Mouse (Mus musculus) neural tube, embryonic 12.5 days (tissue): Measurements from ENCODE around the gene Pdcd1lg2. TPM values are rescaled to one million over a fixed set of nuclear protein-coding genes. Genes with fewer than 3 reads are reported as not detected.
A peak's percentile ranks its signal among the peaks of the same experiment; 100 is the strongest.

ENCODE experiments used
- ATAC-seq: fragments of 200-750 bp; cut with Nextera tagmentation; 2 replicates; pipeline ENCODE4 v1.8.0; 2017; ENCODE audit warnings: low read depth, mild to moderate bottlenecking, moderate TSS enrichment, moderate library complexity; ENCODE audit not compliant: low FRiP score
- H3K27ac ChIP-seq: fragments of 300-500 bp; sonication (generic); 2 replicates; pipeline ENCODE4 v1.5.1; 2016
- H3K27me3 ChIP-seq: fragments of 300-500 bp; sonication (generic); replicated peaks from 2 replicates; pipeline ENCODE4 v1.6.1; 2016; ENCODE audit warnings: mild to moderate bottlenecking
- H3K36me3 ChIP-seq: fragments of 300-500 bp; sonication (generic); 2 replicates; pipeline ENCODE4 v1.6.1; 2016; ENCODE audit warnings: mild to moderate bottlenecking
- H3K4me1 ChIP-seq: fragments of 300-500 bp; sonication (generic); 2 replicates; pipeline ENCODE4 v1.6.1; 2016
- H3K4me2 ChIP-seq: fragments of 300-500 bp; sonication (generic); replicated peaks from 2 replicates; pipeline ENCODE4 v1.6.1; 2016; ENCODE audit warnings: mild to moderate bottlenecking
- H3K4me3 ChIP-seq: fragments of 300-500 bp; sonication (generic); 2 replicates; pipeline ENCODE4 v1.5.1; 2016
- H3K9ac ChIP-seq: fragments of 300-500 bp; sonication (generic); 2 replicates; pipeline ENCODE4 v1.6.1; 2016; ENCODE audit warnings: mild to moderate bottlenecking
- H3K9me3 ChIP-seq: fragments of 300-500 bp; sonication (generic); 2 replicates; pipeline ENCODE4 v1.6.1; 2016; ENCODE audit warnings: mild to moderate bottlenecking
- WGBS: fragments of 180-500 bp; shearing (Covaris S2); methylation state at CpG from one replicate; pipeline ENCODE4 v1.1.7; 2016; 5-methylcytosine and 5-hydroxymethylcytosine counted together
- polyA plus RNA-seq: library from polyadenylated mRNA; unstranded; fragments of >200 nt; fragmentation: Nextera tagmentation; extraction: Ambion mirVana; gene quantifications from 2 replicates; pipeline ENCODE4 v1.2.1, GENCODE M21; 2016

Gene Pdcd1lg2
- polyA plus RNA-seq, 1 experiment from 2014 or later = not detected

DNA sequence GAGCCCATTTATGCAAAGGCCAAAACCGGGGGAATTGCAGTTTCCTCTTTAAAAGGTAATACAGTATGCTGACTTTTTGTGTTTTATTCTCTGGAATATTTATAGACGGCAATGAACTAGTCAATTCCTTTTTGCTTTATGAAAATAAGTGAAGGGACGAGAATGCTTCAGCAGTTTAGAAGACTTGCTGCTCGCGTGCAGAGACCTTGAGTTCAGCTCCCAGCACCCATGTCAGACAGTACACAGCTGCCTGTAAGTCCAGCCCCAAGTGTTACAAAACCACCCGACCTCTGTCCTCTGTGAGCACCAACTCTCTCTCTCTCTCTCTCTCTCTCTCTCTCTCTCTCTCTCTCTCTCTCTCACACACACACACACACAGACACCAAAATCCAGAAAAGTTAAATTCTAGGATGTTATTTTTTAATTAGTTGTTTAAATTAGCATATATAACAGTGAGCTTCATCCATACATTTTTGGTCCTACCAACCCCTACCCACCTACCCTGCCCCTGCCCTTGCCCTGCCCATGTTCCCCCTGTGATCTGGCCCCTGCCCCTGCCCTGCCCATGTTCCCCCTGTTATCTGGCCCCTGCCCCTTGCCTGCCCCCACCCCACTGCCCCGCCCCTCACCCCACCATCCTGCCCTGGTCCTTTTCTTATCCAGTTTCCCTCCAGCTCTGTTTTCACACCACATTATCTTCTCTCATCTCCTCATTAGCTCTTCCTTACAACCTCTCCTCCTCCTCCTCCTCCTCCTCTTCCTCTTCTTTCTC, 86.3 kb downstream of the Pdcd1lg2 start:
- Histone ChIP-seq H3K36me3 (no peaks in the 10 kb centered on the region), H3K27ac (no peak overlapping the region), H3K9me3 (no peaks in the 10 kb centered on the region), H3K27me3 (no peaks in the 10 kb centered on the region), H3K4me3 (no peak overlapping the region), H3K4me1 (no peaks in the 10 kb centered on the region), H3K4me2 (no peak overlapping the region), H3K9ac (no peak overlapping the region)
- 79% methylated on average over 7 of the region's 7 CpGs for WGBS
- no peak for ATAC-seq

DNA sequence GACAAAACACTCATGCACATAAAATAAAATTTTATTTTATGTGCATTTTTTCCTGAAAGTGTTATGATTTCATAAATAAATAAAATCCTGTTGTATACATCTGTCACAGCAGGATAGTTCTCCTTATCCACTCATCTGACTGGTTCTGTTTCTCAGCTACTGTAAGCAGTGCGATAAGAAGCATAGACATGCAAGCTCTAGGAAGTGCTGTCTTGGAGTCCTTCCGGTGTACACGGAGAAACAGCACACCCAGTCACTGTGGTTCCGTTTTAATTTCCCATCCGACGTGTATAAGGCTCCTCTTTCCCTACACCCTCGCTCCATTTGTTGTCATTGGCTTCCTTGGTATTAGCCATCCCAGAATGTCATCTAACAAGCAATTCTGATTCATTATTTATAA, 87.2 kb downstream of the Pdcd1lg2 start:
- no peak overlapping the region for H3K4me2 ChIP-seq
- no peak overlapping the region for H3K4me3 ChIP-seq
- WGBS = 89% methylated on average over 7 of the region's 7 CpGs
- H3K27ac ChIP-seq = no peak overlapping the region
- H3K9me3 ChIP-seq = no peaks in the 10 kb centered on the region
- H3K4me1 ChIP-seq = no peaks in the 10 kb centered on the region
- no peaks in the 10 kb centered on the region for H3K36me3 ChIP-seq
- H3K27me3 ChIP-seq = no peaks in the 10 kb centered on the region
- no peak overlapping the region for H3K9ac ChIP-seq
- ATAC-seq = no peak

DNA sequence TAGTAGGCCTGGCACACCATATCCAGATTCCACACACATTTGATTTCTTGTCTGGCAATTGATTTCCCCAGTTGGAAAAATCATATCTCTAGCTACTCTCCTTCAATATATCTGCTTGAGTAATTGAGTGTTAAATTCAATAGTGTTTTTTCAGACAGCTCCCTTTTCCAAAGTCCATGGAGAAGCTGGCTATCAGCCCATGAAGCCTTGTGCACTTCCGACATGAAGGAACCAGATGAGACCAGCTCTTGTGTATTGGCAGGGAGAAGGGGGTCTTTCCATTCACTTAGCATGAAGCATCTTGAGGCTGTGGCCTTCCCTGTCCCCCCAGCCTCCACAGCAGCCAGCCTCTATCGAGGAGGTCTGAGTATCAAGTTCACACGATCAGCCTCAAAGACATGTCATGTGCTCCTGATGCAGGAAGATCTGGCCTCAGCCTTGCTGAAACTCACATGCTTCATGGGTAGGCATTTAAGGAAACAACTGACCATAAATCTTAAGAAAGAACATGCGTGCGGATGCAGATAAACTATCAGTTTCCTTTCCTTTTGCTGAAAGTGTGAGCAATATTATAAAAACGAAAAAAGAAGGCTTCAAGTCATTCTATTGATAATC, 88.2 kb downstream of the Pdcd1lg2 start:
- Histone ChIP-seq H3K36me3 (no peaks in the 10 kb centered on the region), H3K4me2 (no peak overlapping the region), H3K27ac (no peak overlapping the region), H3K27me3 (no peaks in the 10 kb centered on the region), H3K9me3 (no peaks in the 10 kb centered on the region), H3K4me1 (no peaks in the 10 kb centered on the region), H3K9ac (no peak overlapping the region), H3K4me3 (no peak overlapping the region)
- no peak for ATAC-seq
- WGBS = 78% methylated on average over 6 of the region's 6 CpGs

GRCm38 (mm10) chr19:29500333-29500732, 89.6 kb downstream of the Pdcd1lg2 start:
- Histone ChIP-seq H3K4me2 (no peak overlapping the region), H3K9ac (no peak overlapping the region), H3K27me3 (no peaks in the 10 kb centered on the region), H3K9me3 (no peaks in the 10 kb centered on the region), H3K4me1 (no peaks in the 10 kb centered on the region), H3K27ac (no peak overlapping the region), H3K36me3 (no peaks in the 10 kb centered on the region), H3K4me3 (no peak overlapping the region)
- 83% methylated on average over 1 of the region's 1 CpGs for WGBS
- ATAC-seq = no peak

DNA sequence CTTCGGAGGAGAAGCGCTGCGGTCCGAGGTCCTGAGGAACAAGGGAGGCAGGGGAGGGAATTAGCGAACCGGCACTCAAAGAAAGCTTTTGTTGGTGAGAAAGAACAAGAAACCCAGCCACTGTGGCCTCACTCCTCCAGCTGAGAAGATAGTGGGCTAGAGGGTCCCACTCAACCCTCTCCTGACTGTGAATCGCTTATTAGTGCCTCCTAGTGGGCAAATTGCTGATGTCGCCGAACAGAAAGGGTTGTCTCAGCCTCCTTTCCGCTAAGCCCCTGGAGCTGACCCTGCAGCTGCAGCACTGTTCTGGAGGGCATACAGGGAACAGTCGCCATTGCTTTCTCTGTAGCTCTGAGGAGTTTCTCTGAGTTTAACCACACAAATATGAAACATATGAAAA, 90.4 kb downstream of the Pdcd1lg2 start:
- WGBS = 47% methylated on average over 11 of the region's 11 CpGs
- no peak overlapping the region for H3K4me3 ChIP-seq
- no peak overlapping the region for H3K9ac ChIP-seq
- no peaks in the 10 kb centered on the region for H3K36me3 ChIP-seq
- no peaks in the 10 kb centered on the region for H3K27me3 ChIP-seq
- H3K4me2 ChIP-seq = peak overlapping the region; percentile 38
- no peak for ATAC-seq
- no peaks in the 10 kb centered on the region for H3K4me1 ChIP-seq
- H3K9me3 ChIP-seq = no peaks in the 10 kb centered on the region
- H3K27ac ChIP-seq = no peak overlapping the region

DNA sequence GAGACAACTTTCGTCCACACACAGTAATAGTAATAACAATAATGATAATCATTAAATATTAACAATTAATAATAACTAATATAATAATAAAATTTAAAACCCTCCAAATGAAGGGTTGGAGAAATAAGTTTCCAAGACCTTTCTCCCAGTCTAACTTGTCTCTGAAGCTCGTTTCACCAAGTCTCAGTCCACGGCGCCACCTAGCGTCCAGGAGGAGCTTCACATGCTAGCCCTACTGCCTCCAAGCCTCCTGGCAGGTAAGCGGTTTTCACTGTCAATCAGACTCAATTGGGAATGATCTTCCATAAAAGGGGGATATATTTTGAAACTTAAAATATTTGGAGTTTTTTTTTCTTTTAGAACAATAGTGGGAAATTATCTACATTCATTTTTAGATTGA, 90.8 kb downstream of the Pdcd1lg2 start:
- no peak overlapping the region for H3K9ac ChIP-seq
- no peak overlapping the region for H3K4me3 ChIP-seq
- ATAC-seq = no peak
- no peaks in the 10 kb centered on the region for H3K9me3 ChIP-seq
- no peak overlapping the region for H3K27ac ChIP-seq
- no peaks in the 10 kb centered on the region for H3K36me3 ChIP-seq
- H3K4me2 ChIP-seq = peak overlapping the region; percentile 38
- H3K4me1 ChIP-seq = no peaks in the 10 kb centered on the region
- H3K27me3 ChIP-seq = no peaks in the 10 kb centered on the region
- 14% methylated on average over 6 of the region's 6 CpGs for WGBS

DNA sequence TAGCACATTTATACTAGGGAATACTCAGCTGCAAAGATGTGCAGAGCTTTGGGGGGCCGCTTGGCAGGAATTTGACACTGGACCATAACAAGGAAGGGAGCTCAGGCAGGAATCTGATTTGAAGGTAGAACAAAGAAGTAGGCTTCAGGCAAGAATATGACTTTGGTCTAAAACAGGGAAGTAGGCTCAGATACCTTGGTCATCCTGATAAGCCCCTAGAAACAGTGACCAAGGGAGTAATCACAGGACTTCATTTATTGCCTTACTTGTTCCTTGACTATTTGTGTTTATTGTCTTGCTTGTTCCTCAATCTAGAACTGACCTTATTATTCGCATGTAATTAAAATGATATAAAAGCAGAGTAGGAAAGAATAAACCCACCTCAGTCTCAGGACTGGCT, 93.4 kb downstream of the Pdcd1lg2 start:
- 79% methylated on average over 2 of the region's 2 CpGs for WGBS
- ATAC-seq = no peak
- no peak overlapping the region for H3K4me3 ChIP-seq
- no peak overlapping the region for H3K4me2 ChIP-seq
- H3K27ac ChIP-seq = no peak overlapping the region
- H3K9me3 ChIP-seq = no peaks in the 10 kb centered on the region
- no peaks in the 10 kb centered on the region for H3K27me3 ChIP-seq
- H3K9ac ChIP-seq = no peak overlapping the region
- H3K4me1 ChIP-seq = no peaks in the 10 kb centered on the region
- H3K36me3 ChIP-seq = no peaks in the 10 kb centered on the region

DNA sequence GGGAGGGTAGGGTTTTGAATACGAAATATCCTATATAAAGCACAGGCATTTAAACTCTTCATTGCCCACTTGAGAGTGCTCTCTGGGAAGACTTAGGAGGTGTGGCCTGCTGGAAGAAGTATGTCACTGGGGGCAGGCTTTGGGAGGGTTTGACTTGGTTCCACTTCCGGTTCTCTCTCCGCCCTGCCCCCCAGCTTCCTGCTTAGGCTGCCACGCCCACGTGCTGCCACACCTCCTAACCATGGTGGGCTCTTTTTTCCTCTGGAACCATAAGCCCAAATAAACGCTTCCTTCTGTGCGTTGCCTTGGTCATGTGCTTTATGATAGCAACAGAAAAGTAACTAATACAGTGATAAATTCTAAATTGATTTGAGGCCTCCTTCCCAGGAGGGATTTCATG, 94.9 kb downstream of the Pdcd1lg2 start:
- Histone ChIP-seq H3K4me1 (no peaks in the 10 kb centered on the region), H3K9ac (no peak overlapping the region), H3K4me3 (no peak overlapping the region), H3K27me3 (no peaks in the 10 kb centered on the region), H3K36me3 (no peaks in the 10 kb centered on the region), H3K9me3 (no peaks in the 10 kb centered on the region), H3K27ac (no peak overlapping the region), H3K4me2 (no peak overlapping the region)
- 85% methylated on average over 7 of the region's 7 CpGs for WGBS
- ATAC-seq = no peak

- H3K27me3 ChIP-seq = no peaks in the 10 kb centered on the region
- H3K9ac ChIP-seq = no peak overlapping the region
- H3K4me2 ChIP-seq = no peak overlapping the region
- H3K9me3 ChIP-seq = no peaks in the 10 kb centered on the region
- WGBS = 73% methylated on average over 7 of the region's 7 CpGs
- H3K36me3 ChIP-seq = no peaks in the 10 kb centered on the region
- H3K4me3 ChIP-seq = no peak overlapping the region
- no peak overlapping the region for H3K27ac ChIP-seq
- ATAC-seq = no peak
- no peaks in the 10 kb centered on the region for H3K4me1 ChIP-seq
Observed at GRCm38 (mm10) chr19:29508208-29508607, 97.5 kb downstream of the Pdcd1lg2 start.

DNA sequence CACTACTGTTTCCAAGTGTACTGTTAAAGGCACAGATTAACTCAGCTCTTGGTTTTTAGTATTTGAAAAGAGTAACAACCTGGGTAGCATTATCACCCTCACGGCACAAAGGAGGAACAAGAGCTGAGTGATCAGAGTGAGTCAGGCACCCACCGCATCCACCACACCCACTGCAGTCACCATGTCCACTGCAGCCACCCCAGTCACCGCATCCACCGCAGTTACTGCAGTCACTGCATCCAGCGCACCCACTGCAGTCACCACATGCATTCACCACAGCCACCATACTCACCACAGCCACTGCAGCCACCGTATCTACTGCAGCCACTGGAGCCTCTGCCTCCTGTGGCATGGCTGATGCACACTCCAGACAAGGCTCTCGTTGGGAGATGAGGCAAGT, 99.1 kb downstream of the Pdcd1lg2 start:
- Histone ChIP-seq H3K27ac (no peak overlapping the region), H3K4me2 (no peak overlapping the region), H3K4me1 (no peaks in the 10 kb centered on the region), H3K4me3 (no peak overlapping the region), H3K9ac (no peak overlapping the region), H3K9me3 (no peaks in the 10 kb centered on the region), H3K27me3 (no peaks in the 10 kb centered on the region), H3K36me3 (no peaks in the 10 kb centered on the region)
- ATAC-seq = no peak
- WGBS = 85% methylated on average over 7 of the region's 7 CpGs

GRCm38 (mm10) chr19:29511826-29512225, 101.1 kb downstream of the Pdcd1lg2 start:
- H3K4me2 ChIP-seq = no peak overlapping the region
- WGBS = 82% methylated on average over 2 of the region's 2 CpGs
- H3K27me3 ChIP-seq = no peaks in the 10 kb centered on the region
- no peak for ATAC-seq
- H3K36me3 ChIP-seq = no peaks in the 10 kb centered on the region
- no peaks in the 10 kb centered on the region for H3K4me1 ChIP-seq
- H3K27ac ChIP-seq = no peak overlapping the region
- H3K9me3 ChIP-seq = no peaks in the 10 kb centered on the region
- no peak overlapping the region for H3K9ac ChIP-seq
- H3K4me3 ChIP-seq = no peak overlapping the region

DNA sequence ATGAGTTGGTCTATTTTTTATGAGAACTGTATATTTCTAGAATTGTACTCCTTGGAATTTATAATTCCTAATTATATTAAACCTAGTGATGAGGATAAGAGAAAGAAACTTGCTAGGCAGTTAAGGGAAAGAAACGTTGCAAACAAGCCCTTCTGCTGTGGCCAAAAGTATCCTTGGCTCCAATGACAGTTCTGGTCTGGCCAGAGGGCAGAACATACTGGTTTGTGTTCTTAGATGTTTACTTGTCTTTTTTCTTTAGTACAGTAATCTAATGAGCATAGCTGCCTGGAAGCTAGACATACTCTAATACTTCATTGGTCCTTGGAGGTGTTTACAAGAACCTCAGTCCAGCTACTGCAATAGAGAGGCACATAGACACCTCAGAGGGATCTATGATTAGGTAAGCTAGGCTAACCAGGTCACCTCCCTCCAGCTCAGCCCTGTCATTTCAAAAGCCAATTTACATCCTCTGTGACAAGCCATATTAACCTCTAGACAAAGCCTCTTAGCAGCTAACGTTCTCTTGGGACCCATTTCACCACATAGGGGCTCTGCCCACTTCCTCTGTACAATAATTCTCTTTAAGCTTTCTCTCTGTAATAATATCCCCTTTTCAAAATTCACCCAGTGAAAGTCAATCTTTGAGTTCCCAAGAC, 102.5 kb downstream of the Pdcd1lg2 start:
- no peaks in the 10 kb centered on the region for H3K9me3 ChIP-seq
- no peaks in the 10 kb centered on the region for H3K4me1 ChIP-seq
- H3K9ac ChIP-seq = no peak overlapping the region
- H3K27me3 ChIP-seq = no peaks in the 10 kb centered on the region
- H3K27ac ChIP-seq = no peak overlapping the region
- no peaks in the 10 kb centered on the region for H3K36me3 ChIP-seq
- no peak overlapping the region for H3K4me2 ChIP-seq
- 65% methylated on average over 2 of the region's 2 CpGs for WGBS
- ATAC-seq = no peak
- no peak overlapping the region for H3K4me3 ChIP-seq
